Mouse (Mus musculus) hematopoietic stem cell, adult 5-6 weeks (primary cell): ENCODE data around the gene Rapgef3. TPM values are rescaled to one million over a fixed set of nuclear protein-coding genes. Genes with fewer than 3 reads are reported as not detected.

ENCODE experiments used
- ATAC-seq, 2 experiments: fragments of 125-278 bp in 1 of 2; replicated peaks in 1 of 2; 2 replicates each; pipeline ENCODE4 v1.8.0; 2016 to 2017; ENCODE audit warnings: inconsistent platforms in 2 of 2, mild to moderate bottlenecking in 2 of 2, moderate number of reproducible peaks in 2 of 2, low read depth in 1 of 2, moderate TSS enrichment in 1 of 2; ENCODE audit not compliant: low FRiP score in 2 of 2, poor library complexity in 2 of 2, severe bottlenecking in 2 of 2, insufficient read depth in 1 of 2, low TSS enrichment in 1 of 2
- total RNA-seq: library from RNA; stranded (forward); fragments of 172-1452, 232-1000 nt; gene quantifications from 2 replicates; pipeline ENCODE4 v1.2.3, GENCODE M21; 2017

The Rapgef3 gene
- total RNA-seq, 1 experiment from 2014 or later = 18.2 TPM

- no peak for ATAC-seq
Observed at GRCm38 (mm10) chr15:97796674-97797310, 29.0 kb upstream of the Rapgef3 start.

GRCm38 (mm10) chr15:97795559-97796235, 27.9 kb upstream of the Rapgef3 start:
- no peak for ATAC-seq

DNA sequence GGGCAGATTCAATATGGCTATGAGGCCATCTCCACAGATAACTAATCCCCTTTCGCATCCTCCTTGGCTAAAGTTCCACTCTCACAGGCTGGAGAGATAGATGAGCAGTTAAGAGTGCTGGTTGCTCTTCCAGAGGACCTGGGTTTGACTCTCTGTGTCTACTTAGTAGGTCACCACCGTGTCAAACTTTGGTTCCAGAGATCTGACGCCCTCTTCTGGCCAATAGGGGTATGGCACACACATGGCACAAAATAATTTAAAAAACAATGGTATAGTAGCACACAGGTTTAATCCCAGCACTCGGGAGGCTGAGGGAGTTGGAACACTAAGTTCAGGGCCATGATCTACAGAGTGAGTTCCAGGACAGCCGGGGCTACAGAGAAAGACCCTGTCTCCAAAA, 26.5 kb upstream of the Rapgef3 start:
- ATAC-seq = no peak

GRCm38 (mm10) chr15:97793386-97794153, 25.8 kb upstream of the Rapgef3 start:
- no peak for ATAC-seq

GRCm38 (mm10) chr15:97791126-97791700, 23.4 kb upstream of the Rapgef3 start:
- ATAC-seq = no peak

GRCm38 (mm10) chr15:97789761-97790505, 22.2 kb upstream of the Rapgef3 start:
- ATAC-seq = no peak; a peak in 1 of 4 replicates

DNA sequence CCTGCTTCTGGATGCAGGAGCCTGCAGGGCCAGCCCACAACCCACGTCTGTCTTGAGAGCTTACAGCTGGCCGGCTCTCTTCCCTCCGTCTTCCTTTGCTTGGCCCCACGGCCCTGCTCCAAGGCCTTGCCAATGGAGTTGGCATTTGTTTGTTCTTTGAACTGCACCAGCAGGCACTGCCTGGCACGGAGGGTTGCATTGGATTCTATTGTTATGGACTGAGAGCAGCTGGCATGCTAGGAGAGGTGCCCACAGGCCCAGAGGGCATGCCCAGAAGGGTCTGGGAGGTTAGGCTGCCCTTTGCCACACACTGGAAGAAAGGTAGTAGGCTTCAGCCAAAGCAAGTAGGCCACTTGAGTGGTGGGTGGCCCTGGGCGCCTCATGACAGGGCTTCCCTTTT, 21.0 kb upstream of the Rapgef3 start:
- ATAC-seq = no peak

DNA sequence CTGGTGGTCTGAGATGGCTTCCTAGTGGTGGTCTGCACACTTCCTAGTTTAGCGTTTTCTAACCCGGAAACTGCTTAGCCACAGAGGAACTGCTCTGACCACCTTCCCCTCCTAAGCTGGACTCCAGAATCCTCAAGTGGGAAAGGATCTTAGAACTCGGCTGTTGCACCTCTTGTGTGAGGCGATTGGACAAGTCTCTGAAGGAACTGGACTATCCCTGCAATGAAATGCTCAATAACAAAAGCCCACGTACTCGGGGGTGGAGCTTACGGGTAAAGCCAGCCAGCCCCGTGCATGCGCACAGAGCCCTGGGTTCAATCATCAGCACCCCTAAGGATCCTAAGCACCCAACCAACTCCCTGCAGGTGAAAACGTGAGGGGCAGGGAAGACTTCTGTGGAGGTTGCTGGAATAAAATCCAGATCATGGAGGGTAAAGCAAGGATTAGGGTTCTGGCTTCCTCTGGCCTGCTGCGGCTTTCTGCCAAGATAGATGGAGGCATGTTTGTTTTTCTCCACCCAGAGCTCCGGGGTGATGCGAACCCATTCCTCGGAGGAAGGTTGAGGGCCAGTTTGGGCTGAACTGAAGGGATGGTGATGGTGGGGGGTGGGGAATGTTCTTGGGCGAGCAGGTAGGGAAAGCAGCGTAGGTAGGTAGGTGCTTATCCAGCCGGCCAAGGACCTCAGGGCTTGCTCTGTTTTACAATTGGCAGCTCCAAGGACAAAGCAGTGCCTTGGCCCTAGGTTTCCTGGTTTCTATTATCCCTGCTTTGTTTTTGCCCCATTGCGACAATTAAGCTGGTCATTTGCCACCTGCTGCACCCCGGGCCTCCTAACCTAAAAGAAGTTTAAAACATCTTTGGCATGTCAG, 20.3 kb upstream of the Rapgef3 start:
- no peak for ATAC-seq

DNA sequence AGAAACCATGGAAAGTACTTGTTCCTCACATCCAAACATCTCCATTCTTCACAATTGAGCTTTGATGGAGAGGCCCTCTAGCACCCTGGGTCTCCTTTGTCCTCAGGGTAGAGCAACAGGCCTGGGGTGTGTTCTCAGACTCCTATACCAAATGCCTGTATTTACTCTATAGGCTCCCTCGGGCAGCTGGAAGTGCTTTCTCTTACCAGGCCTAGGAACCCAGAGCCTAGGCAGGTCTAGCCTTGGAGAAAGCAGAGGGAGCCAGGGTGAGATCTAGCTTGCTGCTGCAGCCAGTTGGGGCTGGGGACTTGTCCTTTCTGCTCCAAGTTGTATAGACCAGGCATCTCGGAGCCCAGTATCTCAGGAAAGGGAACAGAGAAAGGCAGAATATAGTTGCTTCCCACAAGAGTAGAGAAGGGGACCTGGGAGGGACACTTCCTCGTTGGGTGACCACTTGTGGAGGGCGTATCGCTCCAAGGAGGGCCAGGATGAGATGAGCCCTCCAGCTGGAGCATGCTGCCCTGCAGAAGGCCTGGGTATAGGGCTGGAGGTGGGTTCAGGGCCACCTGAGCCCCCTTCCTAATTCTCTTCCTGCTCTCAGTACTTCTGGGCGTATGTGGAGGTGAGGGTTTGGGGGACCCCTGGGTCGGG, 19.5 kb upstream of the Rapgef3 start:
- ATAC-seq = no peak

DNA sequence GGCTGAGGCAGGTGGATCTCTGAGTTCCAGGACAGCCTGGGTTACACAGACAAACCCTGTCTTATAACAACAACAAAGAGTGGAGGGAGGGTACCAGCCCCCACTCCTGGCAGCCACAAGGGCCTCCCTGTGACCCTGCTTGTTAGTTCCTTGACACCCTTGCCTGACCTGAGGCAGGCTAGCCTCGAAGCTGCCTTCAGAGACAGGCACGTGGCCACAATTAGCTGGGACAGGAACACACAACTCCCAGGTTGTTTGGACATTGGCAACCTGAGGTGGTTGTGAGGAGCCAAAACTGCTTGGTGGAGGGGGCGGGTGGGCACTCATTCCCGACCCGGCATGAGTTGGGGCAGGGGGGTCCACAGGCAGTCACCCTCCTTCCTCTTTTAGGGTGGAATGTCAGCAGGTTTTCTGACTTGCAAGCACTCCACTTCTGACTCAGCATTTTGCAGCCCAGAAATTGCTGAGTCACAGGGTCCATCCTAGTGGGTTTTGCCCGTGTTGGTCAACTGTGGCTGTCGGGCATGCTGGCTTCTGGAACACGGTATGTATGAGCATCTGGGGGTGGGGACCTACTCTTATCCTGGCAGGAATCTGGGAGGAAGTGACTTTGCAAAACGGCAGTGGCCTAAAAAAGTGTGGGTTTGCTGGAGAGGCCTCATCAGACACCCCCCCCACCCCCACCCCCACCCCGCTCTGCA, 18.8 kb upstream of the Rapgef3 start:
- peak; percentile 18 to 30; a peak in 2 of 4 replicates for ATAC-seq

DNA sequence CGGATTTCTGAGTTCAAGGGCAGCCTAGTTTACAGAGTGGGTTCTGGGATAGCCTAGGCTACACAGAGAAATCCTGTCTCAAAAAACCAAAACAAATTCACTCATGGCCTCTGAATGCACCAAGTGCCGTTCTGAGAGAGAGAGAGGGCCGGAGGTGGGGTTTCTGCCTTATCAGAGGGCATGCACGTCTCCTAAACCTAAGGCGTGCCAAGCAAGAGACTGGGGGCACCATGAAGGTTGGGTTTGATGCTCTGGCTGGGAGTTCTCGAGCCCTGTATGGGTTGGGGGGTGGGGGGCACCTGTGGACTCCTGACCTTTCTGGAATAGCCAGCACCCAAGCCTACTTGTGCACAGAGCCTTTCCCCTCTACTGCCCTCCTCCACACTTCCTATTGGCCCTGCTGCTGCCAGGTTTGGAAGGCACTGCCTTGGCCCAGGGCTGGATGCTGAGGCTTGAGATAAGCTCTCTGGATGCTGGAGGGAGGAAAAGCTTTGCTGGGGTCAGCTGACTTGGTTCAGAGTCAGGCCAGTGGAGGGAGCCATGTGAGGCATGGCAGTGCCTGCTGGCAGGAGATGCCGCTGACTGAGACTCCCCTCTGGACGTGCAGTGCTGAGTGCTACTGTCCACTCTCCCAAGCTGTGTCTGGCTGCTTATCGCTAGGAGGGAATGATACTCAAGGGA, 18.1 kb upstream of the Rapgef3 start:
- peak in 1 of 2 experiments; percentile 30; a peak in 2 of 4 replicates for ATAC-seq

GRCm38 (mm10) chr15:97784561-97785161, 16.9 kb upstream of the Rapgef3 start:
- ATAC-seq = no peak

DNA sequence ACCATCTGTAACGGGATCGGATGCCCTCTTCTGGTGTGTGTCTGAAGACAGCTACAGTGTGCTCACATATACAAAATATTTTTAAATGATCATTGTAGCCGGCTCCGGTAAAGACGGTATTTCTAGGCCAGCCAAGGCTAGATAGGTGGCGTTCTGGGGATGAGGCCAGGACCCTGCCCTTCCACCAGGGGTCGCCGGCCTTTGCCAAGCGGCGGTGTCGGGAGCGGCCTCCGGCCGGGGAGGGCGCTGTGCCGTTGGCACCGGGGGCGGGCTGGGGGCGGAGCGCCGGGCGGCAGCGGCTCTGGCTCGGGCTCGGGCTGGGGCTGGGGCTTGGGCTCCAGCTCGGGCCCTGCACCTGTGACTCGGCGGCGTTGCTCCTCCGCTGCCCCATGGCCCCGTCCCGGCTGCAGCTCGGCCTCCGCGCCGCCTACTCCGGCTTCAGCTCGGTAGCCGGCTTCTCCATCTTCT, 16.4 kb upstream of the Rapgef3 start:
- ATAC-seq = peak; percentile 59 to 67

DNA sequence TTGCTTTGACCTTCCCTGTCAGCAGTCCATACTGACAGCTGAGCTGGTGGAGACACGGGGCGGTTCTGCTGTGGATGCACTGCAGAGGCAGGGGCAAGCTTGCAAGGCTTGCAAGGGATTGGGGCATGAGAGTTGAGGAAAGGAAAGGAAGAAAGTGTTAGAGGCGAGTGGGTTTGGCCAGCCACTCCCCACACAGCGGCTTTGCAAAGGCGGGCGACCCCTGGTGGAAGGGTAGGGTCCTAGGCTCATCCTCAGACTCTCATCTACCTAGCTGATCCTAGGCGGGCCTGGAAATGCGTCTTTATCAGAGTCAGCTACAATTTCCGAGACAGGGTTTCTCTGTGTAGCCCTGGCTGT, 15.0 kb upstream of the Rapgef3 start:
- ATAC-seq = peak; percentile 33 to 54
